In the genomic region with DNA sequence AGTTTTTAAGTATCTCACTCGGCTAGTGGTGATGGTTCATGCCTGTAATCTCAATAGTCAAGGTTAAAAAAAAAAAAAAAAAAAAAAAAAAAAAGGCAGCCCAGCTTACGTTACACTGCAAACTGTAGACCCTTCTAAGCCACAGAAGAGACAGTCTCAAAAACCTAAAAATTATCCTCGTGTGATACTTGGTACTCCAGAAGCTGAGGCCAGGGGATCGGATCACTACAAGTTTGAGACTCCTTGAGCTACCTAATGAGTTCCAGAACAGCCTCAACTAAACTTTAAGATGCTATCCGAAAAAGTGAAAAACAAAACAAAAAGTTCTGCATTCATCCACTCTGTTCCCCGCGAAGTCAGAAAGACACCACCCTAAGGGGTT, we compare ENCODE assay signal across 7 mouse cellular contexts. TPM values are rescaled to one million over a fixed set of nuclear protein-coding genes. Genes with fewer than 3 reads are reported as not detected.
DNase-seq lines count a peak whose midpoint lies in the region; ATAC-seq lines count a peak whose summit lies in the region.

No protein-coding gene starts in this region.

- peak overlapping the region; percentile 91 for H3K27ac ChIP-seq in embryonic facial prominence, embryonic 15.5 days (replicated peaks)
- peak overlapping the region; percentile 63 for H3K27ac ChIP-seq in hindbrain, embryonic 16.5 days (ENCODE audit: low read depth, low read length)
- peak overlapping the region; percentile 66; the same call in 1 of the 2 replicates for H3K27ac ChIP-seq in midbrain, embryonic 12.5 days (replicated peaks)

- DNase-seq in thymus, postnatal 4 days, result peak; percentile 15
- no peak for DNase-seq in thymus, postnatal 0 days (ENCODE audit: low spot score)
- no peak for DNase-seq in right cerebral cortex, postnatal 10 days (ENCODE audit: low spot score in 2 of 2)
- no peak for DNase-seq in right cerebral cortex, postnatal 25 days

- H3K4me3 ChIP-seq in embryonic facial prominence, embryonic 15.5 days (replicated peaks), result peak overlapping the region; percentile 86
- peak overlapping the region; percentile 89 for H3K4me3 ChIP-seq in hindbrain, embryonic 16.5 days (ENCODE audit: low read length)
- peak overlapping the region; percentile 71 for H3K4me3 ChIP-seq in midbrain, embryonic 12.5 days

- peak overlapping the region; percentile 71 for H3K4me2 ChIP-seq in embryonic facial prominence, embryonic 15.5 days (replicated peaks)
- peak overlapping the region; percentile 62 for H3K4me2 ChIP-seq in hindbrain, embryonic 16.5 days (ENCODE audit: low read length)
- peak overlapping the region; percentile 67 for H3K4me2 ChIP-seq in midbrain, embryonic 12.5 days (replicated peaks)

- peaks cover 25% of the 10 kb centered on the region for H3K4me1 ChIP-seq in embryonic facial prominence, embryonic 15.5 days
- H3K4me1 ChIP-seq in hindbrain, embryonic 16.5 days (ENCODE audit: control insufficient read depth, insufficient read depth, low read depth, low read length), result peaks cover 25% of the 10 kb centered on the region
- peaks cover 8% of the 10 kb centered on the region for H3K4me1 ChIP-seq in midbrain, embryonic 12.5 days

- no peaks in the 10 kb centered on the region; the same call in 1 of the 2 replicates for H3K36me3 ChIP-seq in embryonic facial prominence, embryonic 15.5 days
- no peaks in the 10 kb centered on the region for H3K36me3 ChIP-seq in hindbrain, embryonic 16.5 days (ENCODE audit: control insufficient read depth, insufficient read depth, low read length)
- H3K36me3 ChIP-seq in midbrain, embryonic 12.5 days, result peaks cover 8% of the 10 kb centered on the region

- H3K9ac ChIP-seq in embryonic facial prominence, embryonic 15.5 days, result peak overlapping the region; percentile 37
- peak overlapping the region; percentile 56; the same call in 1 of the 2 replicates for H3K9ac ChIP-seq in hindbrain, embryonic 16.5 days (ENCODE audit: low read depth, low read length)
- peak overlapping the region; percentile 65 for H3K9ac ChIP-seq in midbrain, embryonic 12.5 days (replicated peaks)

- H3K27me3 ChIP-seq in embryonic facial prominence, embryonic 15.5 days, result no peaks in the 10 kb centered on the region
- no peaks in the 10 kb centered on the region for H3K27me3 ChIP-seq in hindbrain, embryonic 16.5 days (replicated peaks; ENCODE audit: control insufficient read depth, insufficient read depth, low read length)
- H3K27me3 ChIP-seq in midbrain, embryonic 12.5 days, result no peaks in the 10 kb centered on the region

- no peaks in the 10 kb centered on the region for H3K9me3 ChIP-seq in embryonic facial prominence, embryonic 15.5 days (replicated peaks)
- H3K9me3 ChIP-seq in hindbrain, embryonic 16.5 days (ENCODE audit: control insufficient read depth, low read length), result no peaks in the 10 kb centered on the region
- no peaks in the 10 kb centered on the region for H3K9me3 ChIP-seq in midbrain, embryonic 12.5 days

- WGBS in embryonic facial prominence, embryonic 15.5 days, result 2% methylated on average over 7 of the region's 7 CpGs
- WGBS in hindbrain, embryonic 16.5 days, result 2% methylated on average over 7 of the region's 7 CpGs
- 2% methylated on average over 7 of the region's 7 CpGs for whole genome bisulfite sequencing in midbrain, embryonic 12.5 days

- no peak for ATAC-seq in embryonic facial prominence, embryonic 15.5 days (ENCODE audit: insufficient number of reproducible peaks, low FRiP score, low TSS enrichment, low read depth)
- ATAC-seq in hindbrain, embryonic 16.5 days, result no peak
- no peak for ATAC-seq in midbrain, embryonic 12.5 days (ENCODE audit: low FRiP score, low read depth)

RNA-seq across cellular contexts. Expression of a gene that starts 0.5 kb away (rescaled TPM):
- polyA plus RNA-seq in thymus, postnatal 0 days (2015; fragmentation: Nextera tagmentation; extraction: Ambion mirVana), result 29.7 and 32.6 TPM in 2 replicates
- 23.6 and 26.4 TPM in 2 replicates for polyA plus RNA-seq in embryonic facial prominence, embryonic 15.5 days (2015; fragmentation: Nextera tagmentation; extraction: Ambion mirVana)
- polyA plus RNA-seq in hindbrain, embryonic 16.5 days (2015; fragmentation: Nextera tagmentation; extraction: Ambion mirVana), result 13.5 and 14.1 TPM in 2 replicates
- 24.9 and 26.4 TPM in 2 replicates for polyA plus RNA-seq in midbrain, embryonic 12.5 days (2016; fragmentation: Nextera tagmentation; extraction: Ambion mirVana)

RNA-seq across cellular contexts. Expression of a gene that starts 0.9 kb away (rescaled TPM):
- 21.5 and 24.0 TPM in 2 replicates for polyA plus RNA-seq in thymus, postnatal 0 days (2015; fragmentation: Nextera tagmentation; extraction: Ambion mirVana)
- polyA plus RNA-seq in embryonic facial prominence, embryonic 15.5 days (2015; fragmentation: Nextera tagmentation; extraction: Ambion mirVana), result 85.1 and 87.9 TPM in 2 replicates
- 106 and 108 TPM in 2 replicates for polyA plus RNA-seq in hindbrain, embryonic 16.5 days (2015; fragmentation: Nextera tagmentation; extraction: Ambion mirVana)
- polyA plus RNA-seq in midbrain, embryonic 12.5 days (2016; fragmentation: Nextera tagmentation; extraction: Ambion mirVana), result 94.6 and 96.5 TPM in 2 replicates

RNA-seq across cellular contexts. Expression of a gene that starts 48.6 kb away (rescaled TPM):
- 103 and 114 TPM in 2 replicates for polyA plus RNA-seq in thymus, postnatal 0 days (2015; fragmentation: Nextera tagmentation; extraction: Ambion mirVana)
- polyA plus RNA-seq in embryonic facial prominence, embryonic 15.5 days (2015; fragmentation: Nextera tagmentation; extraction: Ambion mirVana), result 88.8 and 92.8 TPM in 2 replicates
- polyA plus RNA-seq in hindbrain, embryonic 16.5 days (2015; fragmentation: Nextera tagmentation; extraction: Ambion mirVana), result 150 and 173 TPM in 2 replicates
- 113 and 117 TPM in 2 replicates for polyA plus RNA-seq in midbrain, embryonic 12.5 days (2016; fragmentation: Nextera tagmentation; extraction: Ambion mirVana)

RNA-seq across cellular contexts. Expression of a gene that starts 54.0 kb away (rescaled TPM):
- 91.8 and 97.7 TPM in 2 replicates for polyA plus RNA-seq in thymus, postnatal 0 days (2015; fragmentation: Nextera tagmentation; extraction: Ambion mirVana)
- 93.2 and 101 TPM in 2 replicates for polyA plus RNA-seq in embryonic facial prominence, embryonic 15.5 days (2015; fragmentation: Nextera tagmentation; extraction: Ambion mirVana)
- polyA plus RNA-seq in hindbrain, embryonic 16.5 days (2015; fragmentation: Nextera tagmentation; extraction: Ambion mirVana), result 76.2 and 82.2 TPM in 2 replicates
- 109 and 122 TPM in 2 replicates for polyA plus RNA-seq in midbrain, embryonic 12.5 days (2016; fragmentation: Nextera tagmentation; extraction: Ambion mirVana)
